Mouse (Mus musculus) lung, embryonic 16.5 days (tissue): ENCODE results near the gene Zgrf1. TPM values are rescaled to one million over a fixed set of nuclear protein-coding genes. Genes with fewer than 3 reads are reported as not detected.

ENCODE experiments used
- ATAC-seq: fragments of 200-750 bp; cut with Nextera tagmentation; 2 replicates; pipeline ENCODE4 v1.8.0; 2017; ENCODE audit warnings: low read depth, mild to moderate bottlenecking, moderate library complexity
- H3K27ac ChIP-seq: fragments of 300-500 bp; sonication (generic); 2 replicates; pipeline ENCODE4 v1.5.1; 2014; ENCODE audit warnings: mild to moderate bottlenecking, control low read depth, low read length
- H3K27me3 ChIP-seq: fragments of 300-500 bp; sonication (generic); 2 replicates; pipeline ENCODE4 v1.6.1; 2014; ENCODE audit warnings: low read depth, low read length, mixed read lengths; ENCODE audit not compliant: control insufficient read depth, insufficient read depth
- H3K36me3 ChIP-seq: fragments of 300-500 bp; sonication (generic); 2 replicates; pipeline ENCODE4 v1.6.1; 2014; ENCODE audit warnings: low read length; ENCODE audit not compliant: control insufficient read depth, insufficient read depth
- H3K4me1 ChIP-seq: fragments of 300-500 bp; sonication (generic); replicated peaks from 2 replicates; pipeline ENCODE4 v1.6.1; 2014; ENCODE audit warnings: low read length, mixed read lengths; ENCODE audit not compliant: control insufficient read depth, insufficient read depth
- H3K4me2 ChIP-seq: fragments of 300-500 bp; sonication (generic); 2 replicates; pipeline ENCODE4 v1.6.1; 2014; ENCODE audit warnings: low read depth, low read length, control low read depth
- H3K4me3 ChIP-seq: fragments of 300-500 bp; sonication (generic); 2 replicates; pipeline ENCODE4 v1.5.1; 2014; ENCODE audit warnings: mild to moderate bottlenecking, low read length, control low read depth
- H3K9ac ChIP-seq: fragments of 300-500 bp; sonication (generic); 2 replicates; pipeline ENCODE4 v1.6.1; 2014; ENCODE audit warnings: low read length, control low read depth
- H3K9me3 ChIP-seq: fragments of 300-500 bp; sonication (generic); 2 replicates; pipeline ENCODE4 v1.6.1; 2016; ENCODE audit warnings: low read length; ENCODE audit not compliant: control insufficient read depth
- WGBS: fragments of 180-500 bp; shearing (Covaris S2); extraction: QIAGEN DNeasy Blood & Tissue Kit; methylation state at CpG from one replicate; pipeline ENCODE4 v1.1.7; 2014; 5-methylcytosine and 5-hydroxymethylcytosine counted together
- polyA plus RNA-seq: library from polyadenylated mRNA; unstranded; fragments of >200 nt; fragmentation: Nextera tagmentation; extraction: Ambion mirVana; gene quantifications from 2 replicates; pipeline ENCODE4 v1.2.1, GENCODE M21; 2015

Gene Zgrf1
- polyA plus RNA-seq, 1 experiment from 2014 or later = 8.3 TPM

- no peaks in the 10 kb centered on the region for H3K36me3 ChIP-seq
- no peaks in the 10 kb centered on the region for H3K9me3 ChIP-seq
- H3K27ac ChIP-seq = no peak overlapping the region
- peaks cover 25% of the 10 kb centered on the region for H3K4me1 ChIP-seq
- ATAC-seq = 0 out of 2 replicates have a peak, but pooled peaks have one; percentile 15
- H3K27me3 ChIP-seq = peaks cover 86% of the 10 kb centered on the region
- H3K4me2 ChIP-seq = peak overlapping the region; percentile 59
- no peak overlapping the region for H3K9ac ChIP-seq
- 0% methylated on average over 31 of the region's 32 CpGs for WGBS
- H3K4me3 ChIP-seq = peak overlapping the region; percentile 42
These were observed 79.2 kb downstream of the Zgrf1 start for GRCm38 (mm10) chr3:127632531-127632930.

- no peak within 1 kb of the TSS for H3K9ac ChIP-seq
- H3K9me3 ChIP-seq = no peaks in the 10 kb centered on the region
- ATAC-seq = peak; percentile 42
- under 1% methylated on average over 84 of the region's 92 CpGs for WGBS
- no peaks in the 10 kb centered on the region for H3K36me3 ChIP-seq
- H3K4me1 ChIP-seq = peaks cover 23% of the 10 kb centered on the region
- H3K27ac ChIP-seq = no peak within 1 kb of the TSS
- H3K4me3 ChIP-seq = peak within 1 kb of the TSS; percentile 42
- H3K27me3 ChIP-seq = peaks cover 86% of the 10 kb centered on the region
- H3K4me2 ChIP-seq = peak within 1 kb of the TSS; percentile 59
These were observed 80.1 kb downstream of the Zgrf1 start, which contains the start of gene Neurog2 for GRCm38 (mm10) chr3:127633080-127634032. TSS of gene Neurog2 (plus strand) at chr3:127633135.

GRCm38 (mm10) chr3:127634101-127634983 lies 81.1 kb downstream of the Zgrf1 start:
- Histone ChIP-seq H3K9me3 (no peaks in the 10 kb centered on the region), H3K4me1 (peaks cover 23% of the 10 kb centered on the region), H3K4me2 (peak overlapping the region; percentile 59), H3K27me3 (peaks cover 87% of the 10 kb centered on the region), H3K4me3 (peak overlapping the region; percentile 42), H3K27ac (no peak overlapping the region), H3K36me3 (no peaks in the 10 kb centered on the region), H3K9ac (no peak overlapping the region)
- ATAC-seq = peak; percentile 89
- 1% methylated on average over 58 of the region's 58 CpGs for WGBS

- Histone ChIP-seq H3K4me3 (no peak overlapping the region), H3K4me1 (peaks cover 23% of the 10 kb centered on the region), H3K27me3 (peaks cover 87% of the 10 kb centered on the region), H3K27ac (no peak overlapping the region), H3K36me3 (no peaks in the 10 kb centered on the region), H3K9me3 (no peaks in the 10 kb centered on the region), H3K9ac (no peak overlapping the region), H3K4me2 (no peak overlapping the region)
- no peak for ATAC-seq
- WGBS = 11% methylated on average over 3 of the region's 3 CpGs
These were observed 81.7 kb downstream of the Zgrf1 start for GRCm38 (mm10) chr3:127634984-127635349.

GRCm38 (mm10) chr3:127639875-127640761 lies 86.8 kb downstream of the Zgrf1 start:
- no peak overlapping the region for H3K4me3 ChIP-seq
- peaks cover 87% of the 10 kb centered on the region for H3K27me3 ChIP-seq
- 2% methylated on average over 36 of the region's 36 CpGs for WGBS
- no peak overlapping the region for H3K9ac ChIP-seq
- peak overlapping the region; percentile 26; the same call in 1 of the 2 replicates for H3K4me2 ChIP-seq
- no peaks in the 10 kb centered on the region for H3K9me3 ChIP-seq
- no peaks in the 10 kb centered on the region; the same call in 1 of the 2 replicates for H3K4me1 ChIP-seq
- H3K36me3 ChIP-seq = no peaks in the 10 kb centered on the region
- 0 out of 2 replicates have a peak, but pooled peaks have one; percentile 28 for ATAC-seq
- H3K27ac ChIP-seq = no peak overlapping the region

GRCm38 (mm10) chr3:127640762-127641700 lies 87.7 kb downstream of the Zgrf1 start:
- H3K27me3 ChIP-seq = peaks cover 89% of the 10 kb centered on the region
- ATAC-seq = peak; percentile 59; the same call in 1 of the 2 replicates
- no peaks in the 10 kb centered on the region for H3K9me3 ChIP-seq
- WGBS = 3% methylated on average over 37 of the region's 37 CpGs
- H3K27ac ChIP-seq = no peak overlapping the region
- H3K36me3 ChIP-seq = no peaks in the 10 kb centered on the region
- H3K4me2 ChIP-seq = peak overlapping the region; percentile 26
- H3K4me3 ChIP-seq = peak overlapping the region; percentile 3; the same call in 1 of the 2 replicates
- H3K9ac ChIP-seq = no peak overlapping the region
- no peaks in the 10 kb centered on the region; the same call in 1 of the 2 replicates for H3K4me1 ChIP-seq

- H3K9me3 ChIP-seq = no peaks in the 10 kb centered on the region
- no peaks in the 10 kb centered on the region for H3K36me3 ChIP-seq
- H3K27me3 ChIP-seq = peaks cover 89% of the 10 kb centered on the region
- no peak for ATAC-seq
- WGBS = 8% methylated on average over 5 of the region's 5 CpGs
- H3K4me1 ChIP-seq = no peaks in the 10 kb centered on the region; the same call in 1 of the 2 replicates
- no peak overlapping the region for H3K27ac ChIP-seq
- no peak overlapping the region for H3K4me3 ChIP-seq
- H3K9ac ChIP-seq = no peak overlapping the region
- H3K4me2 ChIP-seq = no peak overlapping the region
These were observed 88.9 kb downstream of the Zgrf1 start for GRCm38 (mm10) chr3:127642211-127642610.
